Mouse (Mus musculus): ENCODE measurements at regions not wholly inside any gene's neighbourhood (a gene's known extent, or its start where the extent isn't known, plus 50 kb on each side); places are given as distances from the start of the nearest gene placed in this dataset.
"Not testable (repeated sequence)": the region's sequence is repeated elsewhere in the genome, so short reads cannot be mapped to it uniquely, and the experiment has no call there.

DNA sequence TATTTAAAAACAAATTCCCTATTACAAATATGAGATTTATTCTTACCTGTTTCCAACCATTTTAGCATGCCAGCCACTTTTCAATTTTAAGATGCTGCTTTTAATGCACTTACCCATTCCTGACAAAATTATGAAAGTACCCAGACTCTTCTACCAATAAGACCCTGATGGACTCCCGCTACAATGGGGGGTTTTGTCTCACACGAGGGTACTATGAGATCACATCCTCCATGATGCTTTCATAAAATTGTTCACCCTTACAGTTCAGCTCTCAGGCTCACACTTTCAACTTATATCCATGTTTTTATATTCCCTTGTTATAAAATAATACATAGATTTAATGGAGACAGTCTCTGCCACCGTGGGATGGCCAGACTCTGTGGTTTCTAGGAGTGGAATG, 68.1 kb upstream of the Adamts18 start:
- no peak for DNase-seq (ENCODE audit: low spot score)

DNA sequence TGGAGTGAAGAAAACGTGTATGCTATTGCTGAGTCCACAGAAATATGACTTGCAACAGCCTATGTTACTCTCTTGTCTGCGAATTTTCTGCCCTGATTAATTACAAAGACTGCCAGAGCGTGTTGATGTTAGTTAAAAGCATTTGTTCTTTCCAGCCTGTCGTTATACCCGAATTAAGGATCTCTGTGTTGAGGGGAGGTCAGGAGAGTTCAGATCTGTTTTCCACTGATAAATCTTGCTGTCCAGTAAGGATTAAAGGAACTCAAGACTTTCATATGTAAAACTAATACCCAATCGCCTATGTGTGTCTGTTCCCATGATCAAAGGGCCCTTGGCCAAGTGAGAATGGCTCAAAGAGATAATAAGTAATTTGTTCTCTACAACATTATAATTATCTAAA, 68.7 kb upstream of the Adamts18 start:
- DNase-seq (ENCODE audit: low spot score), result no peak

DNA sequence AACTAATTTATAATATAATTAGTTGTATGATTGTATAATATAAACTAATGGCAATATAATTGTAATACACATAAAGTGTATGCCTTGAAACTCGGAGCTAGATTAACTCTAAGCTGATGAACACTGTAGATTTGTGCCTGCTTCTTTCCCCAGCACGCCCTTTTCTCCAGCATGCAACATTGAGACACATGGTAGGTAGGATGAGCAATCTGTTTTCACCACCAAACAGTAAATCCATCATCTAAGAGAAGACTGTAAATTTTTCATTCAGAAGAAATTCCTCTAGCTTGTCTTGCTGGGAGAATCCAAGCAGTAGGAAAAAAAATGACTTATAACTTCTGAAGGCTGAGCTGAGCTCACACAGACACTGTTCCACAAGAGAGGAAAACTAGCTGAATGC, 71.8 kb upstream of the Adamts18 start:
- DNase-seq (ENCODE audit: low spot score), result no peak

DNA sequence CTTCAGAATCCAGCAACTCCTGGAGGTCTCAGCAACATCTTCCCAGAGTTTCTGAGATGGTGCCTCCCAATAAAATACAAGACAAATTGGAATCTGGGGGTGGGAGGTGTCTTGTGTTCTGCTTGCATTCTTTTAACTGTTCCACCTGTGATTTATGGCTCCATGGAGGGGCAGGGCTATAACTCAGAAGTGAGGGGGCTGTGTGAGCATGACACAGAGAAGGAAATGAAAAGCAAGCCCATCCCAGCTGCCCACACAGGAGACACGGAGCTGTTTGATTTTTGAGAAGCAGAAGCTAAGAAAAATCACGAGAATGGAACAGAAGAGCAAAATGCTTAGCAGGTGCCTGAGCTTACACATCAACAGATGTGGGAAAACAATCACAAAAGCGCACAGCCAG, 74.8 kb upstream of the Adamts18 start:
- no peak for DNase-seq (ENCODE audit: low spot score)

DNA sequence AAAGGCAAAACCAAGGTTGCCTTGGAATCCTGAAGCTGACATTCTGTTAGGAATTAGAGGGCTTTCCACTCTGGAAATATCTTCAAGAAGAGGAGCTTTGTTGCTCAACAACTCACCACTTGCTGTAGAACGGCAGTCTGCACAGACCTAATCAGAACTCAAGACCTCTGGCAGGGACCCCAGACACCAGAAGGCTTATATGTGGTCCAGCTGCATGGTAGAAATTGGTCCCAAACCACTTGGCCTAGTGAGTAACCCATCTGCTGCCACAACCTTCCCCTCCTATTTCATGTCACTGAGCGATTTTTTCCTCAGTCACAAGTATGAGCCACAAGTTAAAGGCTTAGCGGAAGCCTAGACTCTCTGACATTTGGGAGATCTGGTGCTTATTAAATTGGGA, 105.2 kb upstream of the Adamts18 start:
- DNase-seq (ENCODE audit: low spot score), result no peak

DNA sequence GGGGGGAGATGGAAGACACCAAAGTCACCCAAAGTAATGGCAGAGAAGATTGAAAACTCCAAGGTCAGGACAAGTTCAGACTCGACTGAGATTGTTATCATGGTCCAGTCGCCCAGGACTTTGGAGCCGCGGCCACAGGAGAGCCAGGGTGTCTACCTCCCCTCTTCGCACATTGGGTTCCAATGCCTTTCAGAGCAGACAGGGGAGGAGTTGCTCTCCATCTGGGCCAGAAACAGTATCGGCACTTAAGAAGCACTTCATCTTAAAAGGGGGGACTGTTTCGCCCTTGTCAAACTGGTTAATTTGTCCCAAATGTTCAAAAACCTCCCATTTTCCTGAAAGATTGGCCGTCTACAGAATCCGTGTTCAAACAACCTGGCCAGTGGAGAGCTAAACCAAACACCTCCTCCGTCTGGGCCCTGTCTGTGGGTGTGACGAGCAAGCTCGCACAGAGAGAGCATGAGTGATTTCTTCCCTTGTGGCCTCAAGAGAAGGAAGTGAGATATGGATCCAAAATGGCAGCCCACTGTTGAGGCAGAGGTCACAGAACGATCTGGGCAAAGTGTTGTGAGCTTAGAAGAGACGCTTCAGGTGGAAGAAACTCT, 108.0 kb upstream of the Adamts18 start:
- DNase-seq (ENCODE audit: low spot score), result no peak

DNA sequence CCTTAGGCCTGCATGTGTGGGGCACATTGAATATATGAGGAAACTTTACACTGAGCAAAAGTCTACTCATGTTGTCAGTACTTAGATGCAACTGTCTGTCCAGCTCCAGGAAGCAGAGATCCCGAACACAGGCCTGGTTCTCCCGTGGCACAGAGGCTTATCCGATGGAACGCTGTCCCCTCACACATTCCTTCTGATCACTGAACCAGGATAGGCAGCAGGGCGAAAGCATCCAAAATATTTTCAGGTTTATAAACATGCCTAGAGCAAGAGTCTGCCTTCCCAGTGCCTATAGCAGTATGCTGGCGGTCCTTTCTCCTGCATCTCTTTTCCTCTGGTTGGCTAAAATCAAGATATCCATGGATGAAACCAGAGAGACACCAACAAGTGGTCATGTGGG, 109.3 kb upstream of the Adamts18 start:
- no peak for DNase-seq (ENCODE audit: low spot score)

DNA sequence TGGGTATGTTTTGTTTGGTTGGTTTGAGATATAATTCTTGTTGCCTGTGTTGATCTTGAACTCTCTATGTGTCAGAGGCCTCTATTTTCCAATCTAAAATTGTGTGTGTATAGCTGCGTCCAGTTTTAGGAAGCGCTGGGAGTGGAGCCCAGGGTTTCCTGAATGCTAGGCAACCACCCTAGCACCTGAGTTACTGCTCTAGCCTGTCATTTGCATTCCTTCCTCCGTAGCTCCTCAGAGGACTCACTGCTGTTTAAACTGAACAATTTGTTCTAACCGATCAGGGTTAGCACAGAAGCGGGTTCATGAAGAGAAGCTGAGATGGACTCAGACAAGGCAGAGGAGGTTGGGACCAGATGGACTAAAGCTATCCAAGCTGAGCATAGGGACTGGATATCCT, 127.3 kb upstream of the Adamts18 start:
- no peak for DNase-seq (ENCODE audit: low spot score)

DNA sequence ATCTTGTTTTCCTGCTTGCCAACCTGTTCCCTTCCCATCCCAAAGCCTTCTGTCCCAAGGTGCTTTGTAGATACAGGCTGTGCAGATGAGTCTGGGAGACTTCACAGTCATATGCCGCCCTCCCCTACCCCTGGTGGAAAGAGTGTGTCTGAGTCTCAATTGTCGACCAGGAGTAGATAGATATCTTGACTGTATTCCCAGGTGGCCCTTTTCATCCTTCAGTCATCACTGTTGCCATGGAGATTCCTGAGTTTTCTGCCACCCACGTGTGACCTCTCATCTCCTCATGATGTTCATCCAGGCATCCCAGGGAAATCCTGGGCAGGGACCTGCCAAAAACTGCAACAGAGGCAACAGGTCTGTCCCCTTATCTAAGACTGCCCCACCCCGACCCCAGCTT, 128.1 kb upstream of the Adamts18 start:
- DNase-seq (ENCODE audit: low spot score), result no peak

DNA sequence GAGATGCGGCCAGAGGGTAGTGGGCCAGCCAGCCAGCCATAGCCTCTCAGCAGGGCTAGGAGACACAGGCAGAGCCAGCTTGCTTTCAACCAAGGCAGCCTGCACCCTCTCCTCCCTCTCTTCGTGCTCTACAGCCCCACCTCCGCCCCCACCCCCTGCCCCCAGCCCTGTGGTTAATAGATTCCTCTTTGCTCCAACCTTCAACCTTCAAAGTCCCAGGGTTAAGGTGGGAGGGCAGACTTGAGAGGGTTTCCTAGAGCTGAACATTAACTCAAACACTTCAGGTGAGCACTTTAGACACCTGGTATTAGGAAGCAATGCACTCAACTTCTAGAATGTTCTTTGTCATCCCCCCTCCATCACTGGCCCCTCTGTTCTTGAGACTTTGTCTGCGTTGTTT, 128.5 kb upstream of the Adamts18 start:
- DNase-seq (ENCODE audit: low spot score), result no peak

DNA sequence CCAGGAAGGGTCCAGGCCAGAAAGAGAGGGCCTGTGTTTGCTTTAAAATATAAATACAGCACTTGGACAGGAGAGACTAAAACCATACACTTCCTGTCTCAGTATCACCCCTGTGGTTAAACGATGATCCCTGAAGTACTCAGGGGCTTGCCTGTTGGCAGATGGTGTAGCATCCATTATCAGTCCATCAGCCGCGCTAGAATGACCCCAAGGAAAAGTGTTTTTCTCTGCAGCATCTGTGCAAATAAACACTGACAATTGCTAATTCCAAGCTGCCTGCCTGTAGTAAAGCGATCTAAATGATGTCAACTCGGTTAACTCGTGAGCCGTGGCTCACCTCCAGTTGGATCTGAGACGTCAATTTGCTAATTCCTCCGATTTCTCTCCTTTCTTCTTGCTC, 130.4 kb upstream of the Adamts18 start:
- no peak for DNase-seq (ENCODE audit: low spot score)

DNA sequence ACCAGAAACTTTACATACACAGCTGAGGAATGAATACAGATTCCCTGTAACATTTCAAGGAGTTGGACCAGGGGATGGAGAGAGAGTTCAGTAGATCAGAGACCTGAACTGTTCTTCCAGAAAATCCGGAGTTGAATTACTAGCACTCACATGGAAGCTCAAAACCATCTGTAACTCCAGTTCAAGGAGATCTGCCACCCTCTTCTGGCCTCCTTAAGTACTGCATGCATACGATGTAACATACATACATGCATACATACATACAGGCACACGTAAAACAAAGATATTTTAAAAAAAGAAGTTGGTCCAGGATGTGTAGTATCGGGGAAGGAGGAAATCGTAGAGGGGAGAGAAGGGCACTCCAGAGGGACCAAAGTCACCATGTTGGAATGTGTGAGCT, 131.3 kb upstream of the Adamts18 start:
- DNase-seq (ENCODE audit: low spot score), result no peak

DNA sequence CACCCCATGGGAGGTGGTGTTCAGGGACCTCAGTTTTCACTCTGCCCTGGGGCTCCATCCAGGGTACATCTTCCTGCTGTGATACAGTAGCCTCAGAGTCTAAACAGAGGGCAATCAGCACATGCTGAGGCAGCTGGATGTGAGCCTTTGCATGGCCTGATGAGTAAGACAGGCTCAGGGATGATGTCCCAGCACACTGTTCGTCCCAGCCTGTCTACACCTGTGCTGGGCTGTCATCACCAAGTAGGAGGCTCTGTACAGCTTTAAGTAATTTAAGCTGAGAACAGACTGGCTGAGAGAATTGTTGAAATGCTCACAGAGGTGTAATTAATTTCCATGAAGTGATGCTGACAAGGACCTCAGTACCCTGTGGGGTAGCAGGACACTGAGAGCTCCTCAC, 132.8 kb upstream of the Adamts18 start:
- DNase-seq (ENCODE audit: low spot score), result no peak

DNA sequence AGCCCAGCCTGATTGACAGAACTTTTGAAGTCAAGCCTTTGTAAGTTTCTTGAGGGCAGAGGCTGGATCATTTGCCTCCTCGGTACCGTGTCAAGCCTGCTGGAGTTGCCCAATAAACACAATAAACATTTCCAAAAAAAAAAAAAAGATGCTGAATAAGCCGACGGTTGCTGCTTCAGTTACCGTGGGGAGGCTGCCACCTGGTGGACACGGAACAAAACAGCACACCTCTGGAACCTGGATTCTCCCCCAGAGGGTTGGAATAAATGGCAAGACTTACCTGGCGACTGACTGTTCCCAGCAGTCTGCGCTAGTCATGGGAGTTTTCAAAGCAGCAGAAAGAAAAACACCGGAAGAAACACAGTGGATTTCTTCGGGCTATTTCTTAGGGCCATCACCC, 136.3 kb upstream of the Adamts18 start:
- DNase-seq (ENCODE audit: low spot score), result peak; percentile 16

DNA sequence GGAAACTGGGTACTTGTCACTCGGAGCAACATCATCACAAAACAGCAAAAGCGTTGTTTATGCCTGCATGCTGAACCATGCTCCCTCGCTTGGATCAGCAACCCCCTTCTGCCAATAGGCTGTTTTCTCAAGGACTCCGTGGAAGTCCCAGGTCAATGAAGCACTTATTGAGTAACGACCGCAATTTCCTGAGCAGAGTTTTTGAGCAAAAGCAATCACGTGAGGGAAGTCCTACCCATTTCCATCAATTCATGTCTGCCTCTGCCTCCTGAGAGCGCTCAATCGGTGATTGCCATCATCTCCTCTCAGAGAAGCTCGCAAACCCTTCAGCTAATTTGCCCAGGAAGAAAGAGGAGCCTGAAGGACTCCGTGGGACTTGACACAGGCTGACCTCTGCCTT, 136.9 kb upstream of the Adamts18 start:
- no peak for DNase-seq (ENCODE audit: low spot score)

DNA sequence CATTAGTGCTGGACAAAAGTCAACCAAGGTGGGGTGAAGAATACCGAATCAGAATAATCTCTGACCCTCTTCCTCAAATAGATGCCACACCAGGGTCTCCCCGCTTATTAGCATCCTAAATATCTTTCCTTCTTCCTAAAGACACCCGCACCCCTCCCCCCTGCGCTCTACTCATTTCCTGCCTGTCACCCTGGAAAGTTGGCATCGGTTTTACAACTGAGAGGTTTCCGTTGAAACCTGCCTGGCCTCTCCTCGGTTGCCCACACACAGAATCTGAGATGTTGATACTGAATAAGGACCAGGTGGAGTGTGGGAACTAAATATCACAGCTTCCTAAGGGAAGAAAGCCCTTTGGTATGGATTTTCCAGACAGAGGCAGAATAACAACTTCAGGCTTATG, 137.4 kb upstream of the Adamts18 start:
- DNase-seq (ENCODE audit: low spot score), result no peak

DNA sequence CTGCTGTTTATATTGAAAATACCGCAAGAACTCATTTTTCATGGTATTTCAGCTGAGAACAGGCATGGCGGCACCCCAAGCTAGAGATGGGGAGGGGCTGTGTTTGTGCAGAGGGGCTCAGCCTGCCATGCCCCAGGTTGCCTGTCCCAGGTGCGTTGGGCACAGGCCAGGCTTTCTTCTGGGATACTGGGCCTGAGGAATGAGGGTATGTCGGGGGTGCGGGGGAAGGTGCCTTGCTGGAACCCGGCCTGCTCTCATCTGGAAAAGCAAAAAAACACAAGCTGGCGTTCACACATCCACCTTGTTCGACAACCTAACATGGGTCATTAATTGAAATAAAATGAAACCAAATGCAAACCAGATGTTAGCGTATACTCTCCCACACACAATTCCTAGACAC, 142.2 kb upstream of the Adamts18 start:
- no peak for DNase-seq (ENCODE audit: low spot score)

DNA sequence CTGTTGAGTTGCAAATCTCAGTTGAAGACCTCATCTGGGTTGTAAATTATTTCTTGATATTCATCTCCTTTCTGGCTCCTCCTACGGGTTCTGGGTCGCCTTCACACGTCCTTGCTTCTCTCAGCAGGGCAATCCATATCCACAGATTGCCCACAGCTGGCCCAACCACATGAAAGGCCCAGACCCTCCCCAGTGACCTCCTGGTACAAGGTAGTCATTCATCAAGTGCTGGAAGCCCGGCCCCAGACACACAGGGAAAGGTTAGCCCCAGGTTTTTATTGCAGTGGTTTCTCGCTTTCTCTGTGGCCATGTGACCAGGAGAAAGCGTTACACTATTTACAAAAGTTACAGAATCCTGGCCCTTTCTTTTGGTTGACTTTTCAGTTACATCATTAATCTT, 134.5 kb upstream of the Nudt7 start:
- DNase-seq (ENCODE audit: low spot score), result no peak

DNA sequence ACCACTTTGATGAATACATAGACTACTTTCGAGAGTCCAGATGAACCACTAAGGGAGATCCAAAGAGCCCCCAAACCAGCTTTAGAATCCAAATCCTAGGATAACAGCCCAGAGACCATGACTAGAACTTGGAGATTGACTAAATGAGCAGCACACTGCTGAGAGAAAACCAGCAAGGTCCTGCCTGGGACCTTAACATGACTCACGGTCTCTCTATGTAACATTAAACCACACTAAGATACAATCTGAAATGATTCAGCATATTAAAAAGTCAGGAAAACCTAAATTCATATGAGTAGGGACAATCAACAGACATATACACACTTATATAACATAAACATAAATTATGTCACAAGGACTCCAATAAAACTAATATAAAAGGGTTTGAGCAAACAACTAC, 131.7 kb upstream of the Nudt7 start:
- DNase-seq (ENCODE audit: low spot score), result no peak

DNA sequence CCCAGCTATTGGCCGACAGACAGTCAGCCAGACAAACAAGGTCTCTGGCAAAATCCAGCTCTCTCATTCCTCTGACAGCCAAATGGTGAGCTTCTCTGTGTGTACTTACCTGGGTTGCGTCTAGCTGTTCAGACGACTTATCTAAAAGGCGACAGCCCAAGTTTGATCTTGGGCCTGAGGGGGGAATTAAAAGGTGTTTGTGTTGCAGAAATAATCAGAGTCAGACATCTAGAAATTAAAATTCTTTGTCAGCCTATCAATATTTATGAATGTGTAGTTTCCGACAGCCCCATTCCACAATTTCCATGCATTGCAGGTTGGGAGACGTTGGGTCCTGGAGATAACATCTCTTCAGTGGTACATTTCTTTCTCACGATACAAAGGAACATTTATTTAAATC, 128.9 kb upstream of the Nudt7 start:
- DNase-seq (ENCODE audit: low spot score), result no peak

DNA sequence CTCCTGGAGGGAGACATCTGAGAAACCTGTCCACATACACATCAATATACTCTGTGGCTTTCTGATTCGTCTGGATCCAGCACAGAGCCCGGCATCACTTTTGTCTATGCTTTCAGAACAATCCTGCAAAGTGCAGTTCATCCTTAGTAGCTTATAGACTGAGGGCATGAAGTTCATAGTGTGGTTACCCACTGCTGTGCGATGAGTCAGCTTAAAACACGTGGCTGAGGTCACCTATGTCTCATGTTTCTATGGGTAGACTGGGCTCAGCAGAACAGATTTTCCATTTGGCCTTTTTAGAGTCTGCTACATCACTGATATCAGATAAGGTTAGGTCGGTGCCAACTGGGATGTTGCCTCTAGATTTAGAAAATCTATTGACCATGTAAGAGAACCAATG, 126.8 kb upstream of the Nudt7 start:
- no peak for DNase-seq (ENCODE audit: low spot score)

DNA sequence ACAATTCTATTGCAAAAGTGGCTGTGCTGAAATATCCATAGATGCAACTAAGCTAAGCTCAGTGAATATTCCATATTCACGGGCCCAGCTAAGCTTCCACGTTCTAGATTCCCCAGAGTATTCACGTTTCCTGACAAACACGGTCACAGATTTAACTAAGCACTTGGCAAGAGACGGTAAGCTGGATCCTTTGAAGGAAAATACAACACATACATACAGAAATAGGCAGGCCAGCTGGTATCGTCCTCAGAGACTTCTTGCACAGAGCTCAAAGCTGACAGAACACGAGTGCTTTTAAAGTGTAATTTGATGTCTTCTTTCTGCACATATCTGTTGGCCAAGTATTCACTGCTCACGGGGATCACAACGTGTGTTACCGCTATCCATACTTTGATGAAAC, 126.3 kb upstream of the Nudt7 start:
- peak; percentile 28 for DNase-seq (ENCODE audit: low spot score)

DNA sequence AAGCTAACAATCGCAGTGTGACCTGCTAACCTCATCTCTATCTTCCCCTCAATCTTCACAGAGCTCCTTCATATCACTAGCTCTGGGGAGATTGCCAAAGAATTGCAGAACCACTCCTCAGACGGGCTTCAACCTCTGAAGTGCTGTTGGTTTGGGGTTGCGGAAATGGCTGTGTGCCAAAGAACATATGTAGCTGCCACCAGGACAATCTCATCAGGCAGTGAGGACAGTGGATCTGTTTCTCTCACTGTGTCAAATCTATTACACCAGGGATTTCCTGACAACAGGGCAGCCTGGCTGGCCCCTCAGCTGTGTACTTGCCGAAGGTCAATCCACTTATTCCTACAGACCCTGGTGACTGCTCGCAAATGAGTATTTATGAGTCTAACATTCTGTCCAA, 115.0 kb upstream of the Nudt7 start:
- DNase-seq (ENCODE audit: low spot score), result no peak

DNA sequence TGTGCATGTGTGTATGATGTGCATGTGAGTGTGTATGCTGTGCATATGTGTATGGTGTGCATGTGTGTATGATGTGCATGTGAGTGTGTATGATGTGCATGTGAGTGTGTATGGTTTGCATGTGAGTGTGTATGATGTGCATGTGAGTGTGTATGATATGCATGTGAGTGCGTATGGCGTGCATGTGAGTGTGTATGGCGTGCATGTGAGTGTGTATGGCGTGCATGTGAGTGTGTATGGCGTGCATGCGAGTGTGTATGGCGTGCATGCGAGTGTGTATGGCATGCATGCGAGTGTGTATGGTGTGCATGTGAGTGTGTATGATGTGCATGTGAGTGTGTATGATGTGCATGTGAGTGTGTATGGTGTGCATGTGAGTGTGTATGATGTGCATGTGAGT, 103.2 kb upstream of the Nudt7 start:
- not testable (repeated sequence) for DNase-seq (ENCODE audit: low spot score)

DNA sequence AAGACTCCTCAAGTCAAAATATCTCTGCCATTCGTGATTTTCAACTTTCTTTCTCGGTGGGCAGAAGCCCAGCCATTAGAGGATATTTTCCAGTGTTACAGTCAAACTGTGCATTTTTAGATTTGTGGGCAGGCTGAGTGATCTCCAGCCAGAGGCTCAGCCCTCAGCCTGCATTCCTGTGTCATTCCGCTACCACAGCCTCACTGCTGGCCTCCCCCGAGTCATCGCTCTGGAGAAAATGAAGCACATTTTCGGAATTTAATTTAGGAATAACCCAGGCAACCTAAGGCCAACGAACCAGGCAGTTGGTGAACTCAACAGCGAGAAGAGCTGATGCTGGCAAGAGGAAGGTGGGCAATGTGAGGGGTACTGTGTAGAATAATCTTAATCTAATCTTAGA, 80.9 kb upstream of the Nudt7 start:
- DNase-seq (ENCODE audit: low spot score), result no peak

Data from left cerebral cortex, adult 11 months (tissue).